Mouse (Mus musculus): ENCODE data around the gene Gse1.
A peak's percentile ranks its signal among the peaks of the same experiment; 100 is the strongest.

Gse1 gene

GRCm38 (mm10) chr8:120517666-120518410 lies 289.6 kb downstream of the Gse1 start:
- DNase-seq (ENCODE audit: low read depth) = no peak

DNA sequence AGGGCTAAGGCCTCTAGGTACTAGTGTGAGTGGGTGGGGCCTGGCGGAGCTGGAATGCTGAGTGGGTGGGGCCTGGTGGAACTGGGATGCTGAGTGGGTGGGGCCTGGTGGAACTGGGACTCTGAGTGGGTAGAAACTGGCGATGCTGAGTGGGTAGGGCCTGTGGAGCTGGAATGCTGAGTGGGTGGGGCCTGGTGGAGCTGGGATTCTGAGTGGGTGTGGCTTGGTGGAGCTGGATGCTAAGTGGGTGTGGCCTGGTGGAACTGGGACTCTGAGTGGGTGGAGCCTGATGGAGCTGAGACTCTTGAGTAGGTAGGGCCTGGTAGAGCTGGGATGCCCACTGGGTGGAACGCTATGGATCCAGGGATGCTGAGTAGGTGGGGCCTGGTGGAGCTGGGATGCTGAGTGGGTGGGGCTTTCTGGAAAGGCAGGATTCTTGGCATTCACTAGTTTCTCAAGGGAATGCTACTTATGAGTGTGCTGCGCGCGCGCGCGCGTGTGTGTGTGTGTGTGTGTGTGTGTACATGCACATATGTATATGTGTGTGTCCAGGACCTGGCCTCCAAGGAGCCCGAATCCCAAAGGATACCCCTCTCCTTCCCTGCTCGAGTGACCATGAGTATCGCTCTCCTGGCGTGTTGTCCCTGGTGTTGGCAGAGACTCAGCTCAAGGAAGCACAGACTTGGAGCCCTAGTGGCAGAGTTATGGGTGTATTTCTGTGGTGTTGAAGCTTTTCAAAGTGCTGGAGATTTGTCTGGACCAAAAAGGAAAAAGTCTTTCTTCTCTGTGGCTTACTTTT lies 290.7 kb downstream of the Gse1 start:
- DNase-seq (ENCODE audit: low read depth) = no peak

- no peak for DNase-seq (ENCODE audit: low read depth)
Measured at GRCm38 (mm10) chr8:120520287-120520686, 292.0 kb downstream of the Gse1 start.

- DNase-seq (ENCODE audit: low read depth) = no peak
Measured at GRCm38 (mm10) chr8:120520707-120521590, 292.7 kb downstream of the Gse1 start.

DNA sequence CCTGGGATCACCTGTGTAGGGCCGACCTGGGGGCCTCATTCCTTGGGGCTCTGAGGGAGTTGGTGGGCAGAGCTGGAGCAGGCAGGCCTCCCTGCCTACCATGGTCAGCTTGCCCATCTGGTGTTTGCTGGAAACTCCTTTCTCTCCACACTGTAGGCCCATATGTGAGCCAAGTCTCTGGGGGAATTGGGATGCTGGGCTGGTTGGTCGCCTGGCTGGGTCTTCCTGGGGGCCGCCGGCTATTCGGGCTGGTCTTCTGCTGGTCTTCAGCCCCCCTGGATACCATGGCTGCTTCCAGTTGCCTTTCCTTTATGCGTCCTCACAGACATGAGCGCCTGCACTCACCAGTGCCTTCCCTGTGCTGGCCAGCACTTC lies 293.3 kb downstream of the Gse1 start:
- DNase-seq (ENCODE audit: low read depth) = no peak

GRCm38 (mm10) chr8:120523641-120524040 lies 295.4 kb downstream of the Gse1 start:
- DNase-seq (ENCODE audit: low read depth) = no peak

DNA sequence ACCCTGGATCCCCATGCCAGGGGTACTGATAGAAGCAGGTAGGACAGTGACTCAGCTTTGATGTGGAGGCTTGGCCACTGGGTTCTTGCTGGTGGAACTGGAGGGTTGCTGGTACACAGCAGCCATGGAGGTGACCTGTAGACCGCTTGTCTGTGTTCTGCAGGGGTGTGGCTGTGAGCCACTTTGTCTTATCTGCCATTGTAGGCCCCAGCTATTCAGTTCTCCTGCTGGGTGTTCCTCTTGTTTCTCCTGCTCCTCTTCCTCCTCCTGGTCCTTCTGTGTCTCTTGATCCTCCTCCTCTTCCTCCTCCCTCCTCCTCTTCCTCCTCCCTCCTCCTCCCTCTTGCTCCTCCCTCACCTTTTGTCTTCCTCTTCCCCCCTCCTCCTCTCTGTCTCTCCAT lies 296.9 kb downstream of the Gse1 start:
- no peak for DNase-seq (ENCODE audit: low read depth)

DNA sequence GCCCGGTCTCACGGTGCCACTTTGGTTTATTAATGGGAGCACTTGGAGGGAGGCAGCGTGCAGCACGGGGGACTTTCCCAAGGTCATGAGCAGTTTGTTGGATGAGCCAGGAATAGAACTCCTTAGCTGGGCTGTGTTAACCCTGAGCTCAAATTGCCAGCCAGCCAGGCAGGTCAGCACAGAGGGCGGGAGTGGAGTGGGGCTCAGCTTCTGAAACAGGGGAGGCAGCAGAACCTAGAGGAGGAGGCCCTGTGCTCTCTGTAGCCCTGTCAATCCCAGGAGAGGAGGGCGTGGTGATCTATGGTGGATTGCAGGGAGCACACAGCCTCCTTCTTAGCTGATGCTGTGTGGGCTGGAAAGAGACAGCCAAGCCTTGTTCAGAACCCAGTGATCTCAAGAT lies 297.6 kb downstream of the Gse1 start:
- no peak for DNase-seq (ENCODE audit: low read depth)

- no peak for DNase-seq (ENCODE audit: low read depth)
Measured at GRCm38 (mm10) chr8:120526577-120526976, 298.3 kb downstream of the Gse1 start.

DNA sequence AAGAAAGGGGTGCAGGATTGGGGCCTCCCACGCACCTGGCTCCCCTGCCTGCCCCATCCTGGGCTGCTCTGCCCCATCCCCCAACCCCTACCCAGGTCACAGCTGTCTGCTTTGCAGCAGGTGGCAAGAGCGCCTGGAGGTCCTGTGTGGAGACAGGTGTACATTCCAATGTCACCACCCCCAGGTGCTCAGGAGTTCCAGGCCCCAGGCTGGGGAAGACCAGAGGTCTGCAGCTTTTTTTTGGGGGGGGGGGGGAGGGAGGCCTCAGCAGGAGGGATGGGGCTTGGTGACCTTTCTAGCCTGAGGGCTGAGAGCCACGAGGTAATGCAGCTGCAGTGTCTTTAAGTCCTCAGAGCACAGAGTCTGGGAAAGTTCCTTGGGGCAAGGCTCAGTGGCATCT lies 300.1 kb downstream of the Gse1 start:
- DNase-seq (ENCODE audit: low read depth) = no peak

DNA sequence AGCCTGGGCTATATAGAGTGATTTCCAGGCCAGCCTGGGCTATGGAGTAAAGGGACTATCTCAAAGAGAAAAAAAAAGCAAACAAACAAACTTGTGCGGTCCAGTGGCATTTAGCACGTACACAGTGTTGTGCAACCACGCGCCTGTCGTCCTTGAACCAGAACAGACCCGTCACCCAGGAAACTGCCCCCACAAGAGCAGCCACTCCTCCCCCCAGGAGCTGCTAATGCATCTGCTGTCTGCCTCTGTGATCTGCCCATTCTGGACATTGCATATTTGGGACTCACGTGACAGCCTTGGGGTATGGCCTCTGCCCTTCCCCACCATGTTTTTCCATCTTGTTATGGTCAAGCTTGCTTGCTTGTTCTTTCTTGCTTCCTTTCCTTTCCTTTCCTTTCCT lies 301.0 kb downstream of the Gse1 start:
- DNase-seq (ENCODE audit: low read depth) = no peak

DNA sequence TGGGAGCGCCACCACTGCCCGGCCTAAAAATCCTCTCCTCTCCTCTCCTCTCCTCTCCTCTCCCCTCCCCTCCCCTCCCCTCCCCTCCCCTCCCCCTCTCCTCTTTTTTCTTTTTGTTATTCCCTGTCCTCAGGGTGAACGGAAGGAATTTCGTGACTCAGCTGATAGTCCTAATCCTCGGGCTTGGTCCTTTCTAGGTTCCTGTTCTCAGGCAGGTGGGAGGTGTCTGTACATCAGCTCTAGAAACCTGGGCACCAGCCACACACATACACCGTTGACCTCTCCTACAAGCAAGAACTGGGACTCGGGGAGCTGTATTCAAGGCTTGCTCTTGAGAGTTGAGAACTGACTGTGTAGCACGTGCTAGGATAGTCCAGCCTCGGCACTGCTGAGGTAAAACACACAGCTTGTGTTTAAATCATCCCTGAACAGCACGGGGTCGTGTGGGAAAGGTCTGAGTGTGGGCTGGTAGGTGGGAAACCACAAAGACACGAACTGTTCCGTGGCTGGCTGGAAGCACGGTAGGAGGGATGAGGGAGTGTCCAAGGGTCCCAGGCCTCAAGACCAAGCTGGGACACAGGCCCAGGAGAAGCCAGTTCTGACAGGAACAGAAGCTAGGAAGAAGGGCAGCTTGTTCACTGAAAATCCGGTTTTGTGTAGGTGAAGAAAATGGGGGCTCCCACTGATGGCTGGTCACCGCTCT lies 302.8 kb downstream of the Gse1 start:
- DNase-seq (ENCODE audit: low read depth) = no peak

DNA sequence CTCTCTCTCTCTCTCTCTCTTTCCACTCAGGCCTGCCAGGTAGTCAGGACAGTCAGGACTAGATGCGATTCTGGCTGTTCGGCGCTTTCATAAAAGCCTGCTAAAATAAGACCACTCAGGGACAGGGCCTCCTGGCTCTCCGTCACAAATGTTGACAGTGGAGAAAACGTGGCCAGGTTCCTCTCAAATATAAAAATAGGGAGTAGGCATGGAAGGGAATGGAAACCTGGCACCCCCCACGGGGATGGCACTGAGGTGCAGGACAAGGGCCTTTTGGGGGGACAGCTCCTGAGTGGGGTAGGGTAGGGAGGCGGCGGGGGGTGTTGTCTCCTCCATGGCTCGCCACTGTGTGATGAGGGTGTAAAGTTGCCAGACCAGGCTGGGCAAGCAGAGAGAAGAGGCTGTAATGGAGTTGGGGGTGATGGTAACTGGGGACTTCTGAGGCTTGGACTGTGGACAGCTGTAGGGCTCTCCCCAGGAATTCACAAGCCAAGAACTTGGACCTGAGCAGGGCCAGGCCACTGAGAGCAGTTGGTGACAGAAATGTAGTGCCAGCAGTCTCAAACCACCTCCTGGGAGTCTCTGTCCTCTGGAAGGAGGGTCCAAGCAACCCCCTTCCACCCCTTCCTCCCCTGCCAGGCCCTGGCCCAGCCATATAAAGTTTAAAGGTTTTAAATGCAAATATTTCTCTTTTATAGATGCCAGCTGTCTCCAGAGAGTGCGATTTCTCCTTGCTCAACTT lies 303.7 kb downstream of the Gse1 start:
- no peak for DNase-seq (ENCODE audit: low read depth)

- peak; percentile 43 for DNase-seq (ENCODE audit: low read depth)
Measured at GRCm38 (mm10) chr8:120532517-120533215, 304.4 kb downstream of the Gse1 start.

- no peak for DNase-seq (ENCODE audit: low read depth)
Measured at GRCm38 (mm10) chr8:120533380-120533779, 305.1 kb downstream of the Gse1 start.

DNA sequence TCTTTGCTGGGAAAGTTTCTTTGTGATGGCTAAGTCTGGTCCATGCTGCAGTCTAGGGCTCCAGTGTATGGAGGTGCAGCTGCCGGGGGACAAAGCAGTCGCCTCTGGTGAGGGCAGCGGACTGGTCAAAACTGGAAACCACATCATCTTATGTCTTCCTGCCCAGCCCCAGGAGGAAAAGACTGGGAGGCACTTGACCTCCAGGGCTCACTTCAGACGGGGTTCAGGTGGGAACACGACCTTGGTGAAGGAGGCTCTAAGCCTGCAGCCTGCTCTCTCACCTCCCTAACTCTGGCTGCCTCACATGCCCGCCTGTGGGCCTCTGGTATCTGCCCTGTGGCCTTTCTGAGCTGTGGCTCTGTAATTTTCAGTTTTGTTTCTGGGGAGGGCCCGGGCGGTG lies 305.8 kb downstream of the Gse1 start:
- DNase-seq (ENCODE audit: low read depth) = peak; percentile 27

DNA sequence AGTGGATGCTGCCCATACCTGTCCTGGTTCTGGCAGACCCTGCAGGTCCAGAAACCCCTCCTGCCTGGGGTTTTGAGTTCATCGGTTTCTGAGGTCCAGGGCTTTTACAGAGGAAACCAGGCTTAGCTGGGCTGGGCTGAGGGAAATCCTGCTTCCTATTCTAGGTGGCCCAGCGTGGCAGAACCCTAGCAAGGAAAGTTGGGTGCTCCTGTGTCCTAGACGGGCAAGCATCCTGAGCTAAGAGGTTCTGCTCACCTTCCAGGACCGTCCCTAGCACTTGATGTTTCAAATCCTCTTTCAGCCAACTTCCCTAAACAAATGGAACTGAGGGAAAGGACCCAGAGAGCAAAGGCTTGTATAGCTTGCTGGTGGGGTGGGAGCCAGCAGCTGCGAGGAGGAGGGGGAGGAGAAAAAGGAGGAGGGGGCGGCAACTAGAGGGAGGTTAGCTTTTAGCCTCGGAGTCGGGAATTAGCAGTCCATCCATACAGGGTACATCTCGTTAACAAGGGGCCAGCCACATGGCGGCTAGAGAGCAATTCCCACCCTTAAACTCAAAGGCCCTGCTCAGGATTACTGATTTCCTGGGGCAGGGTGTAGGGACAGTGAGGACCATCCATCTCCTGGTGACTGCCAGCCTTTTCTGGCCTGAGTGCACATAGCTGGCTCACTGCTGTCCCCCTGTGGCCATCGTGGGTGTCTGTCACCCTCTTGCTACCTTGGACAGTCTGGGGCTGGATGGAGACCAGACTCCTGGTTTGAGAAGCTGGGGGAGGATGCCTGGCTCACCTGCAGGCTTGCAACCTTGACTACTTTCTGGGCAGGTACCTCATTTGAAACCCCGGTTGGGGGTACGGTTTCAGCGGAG lies 306.5 kb downstream of the Gse1 start:
- peak; percentile 85 for DNase-seq (ENCODE audit: low read depth)

GRCm38 (mm10) chr8:120535452-120536305 lies 307.4 kb downstream of the Gse1 start:
- peak; percentile 61 for DNase-seq (ENCODE audit: low read depth)
